Mouse (Mus musculus): ENCODE measurements at regions not wholly inside any gene's neighbourhood (a gene's known extent, or its start where the extent isn't known, plus 50 kb on each side); places are given as distances from the start of the nearest gene placed in this dataset.
A peak's percentile ranks its signal among the peaks of the same experiment; 100 is the strongest.

- no peak for DNase-seq (ENCODE audit: inconsistent ontology term)
These were observed 1057.2 kb downstream of the Gsdmc2 start for GRCm38 (mm10) chr15:62787753-62788152.

DNA sequence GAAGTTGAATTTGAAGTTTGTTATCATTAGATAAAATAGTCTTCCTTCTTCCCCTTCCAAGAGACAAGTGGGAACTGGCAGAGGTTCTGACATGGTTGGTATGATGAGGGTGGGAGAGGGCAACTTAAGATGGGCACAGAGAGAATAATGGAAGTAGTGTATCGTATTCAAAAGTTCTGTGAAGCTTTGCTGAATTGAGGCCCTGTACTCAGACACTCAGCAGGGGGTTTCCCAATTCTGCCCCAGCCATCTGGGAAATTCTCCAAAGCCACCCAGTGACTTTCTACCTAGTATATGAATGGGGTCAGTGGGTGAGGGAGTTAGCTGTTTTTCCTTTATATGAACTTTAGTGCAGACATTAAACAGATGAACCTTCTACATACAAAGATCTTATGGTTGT, 1058.7 kb downstream of the Gsdmc2 start:
- no peak for DNase-seq (ENCODE audit: inconsistent ontology term)

- no peak for DNase-seq (ENCODE audit: inconsistent ontology term)
These were observed 1060.4 kb downstream of the Gsdmc2 start for GRCm38 (mm10) chr15:62784456-62785139.

- no peak for DNase-seq (ENCODE audit: inconsistent ontology term)
These were observed 1066.1 kb downstream of the Gsdmc2 start for GRCm38 (mm10) chr15:62778899-62779298.

DNA sequence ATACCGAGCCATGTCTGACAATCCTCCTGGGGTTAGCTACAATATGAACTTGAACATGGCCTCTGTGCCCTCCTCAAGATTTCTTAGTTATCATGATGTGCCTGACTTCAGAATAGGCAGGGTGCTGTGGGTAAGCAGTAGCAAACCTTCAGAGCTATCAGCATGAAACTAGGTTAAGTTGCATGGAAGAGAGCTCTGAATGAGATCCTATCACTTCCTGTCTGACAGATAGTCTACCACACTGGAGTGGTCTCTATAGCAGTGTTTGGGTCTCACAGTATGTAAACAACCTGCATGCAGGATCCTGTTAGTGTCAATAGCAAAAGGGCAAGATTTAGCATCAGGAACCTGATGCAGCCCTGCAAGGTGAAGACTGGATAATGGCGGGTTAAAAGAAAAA, 1092.3 kb downstream of the Gsdmc2 start:
- DNase-seq (ENCODE audit: inconsistent ontology term): no peak

DNA sequence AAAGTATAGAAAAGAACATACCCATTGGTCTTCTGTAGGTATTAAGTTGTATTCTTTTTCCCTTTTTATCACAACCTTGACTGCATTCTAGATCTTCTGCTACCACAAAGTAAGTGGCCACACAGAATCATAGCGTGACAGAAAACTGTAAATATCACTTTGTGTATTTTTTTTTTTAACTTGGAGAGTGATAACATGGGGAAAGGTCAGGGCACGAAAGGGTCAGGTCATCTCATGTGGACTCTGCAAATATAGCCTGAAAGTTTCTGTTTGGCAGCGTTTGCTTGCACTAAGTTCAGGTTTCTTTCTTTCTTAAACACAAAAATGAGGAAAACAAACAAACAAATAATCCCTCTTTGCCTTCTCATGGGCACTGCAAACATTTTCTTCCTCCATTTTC, 1101.1 kb downstream of the Gsdmc2 start:
- no peak for DNase-seq (ENCODE audit: inconsistent ontology term)

DNA sequence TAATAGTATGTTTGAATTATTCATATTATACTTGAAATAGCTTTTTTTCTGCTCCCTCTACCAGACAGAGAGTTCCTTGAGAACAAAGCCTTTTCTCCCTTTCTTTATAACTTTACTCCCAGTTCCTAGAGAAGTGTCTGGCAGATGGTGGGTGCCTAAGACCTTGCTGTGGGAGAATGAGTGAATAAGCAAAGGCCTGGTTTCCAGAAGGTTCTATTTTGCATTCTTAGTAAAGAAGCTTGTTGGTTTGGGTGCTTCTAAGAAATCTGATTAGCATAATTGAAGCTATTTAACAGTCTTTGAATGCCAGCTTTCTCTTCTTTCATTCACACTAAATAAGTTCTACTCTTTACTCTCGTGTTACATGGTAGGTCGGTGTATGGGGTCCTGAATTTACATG, 1104.2 kb downstream of the Gsdmc2 start:
- no peak for DNase-seq (ENCODE audit: inconsistent ontology term)

DNA sequence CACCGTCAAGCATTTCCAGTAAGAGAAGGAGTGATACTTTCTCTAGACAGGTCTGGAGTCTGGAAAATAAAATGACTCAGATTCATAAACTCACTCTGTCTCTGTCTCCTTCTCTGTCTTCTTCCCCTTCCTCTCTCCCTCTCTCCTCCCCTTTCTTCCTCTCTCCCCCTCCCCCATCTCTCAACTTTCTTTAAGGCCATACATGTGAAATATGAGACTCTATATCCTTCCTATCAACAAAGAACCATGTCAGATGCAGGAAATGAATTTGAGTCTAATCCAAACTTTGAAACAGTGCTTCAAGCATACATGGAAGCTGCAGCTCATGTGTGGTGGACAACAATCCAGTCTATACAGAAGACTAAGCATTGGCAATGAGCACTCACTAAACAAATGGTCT, 1109.6 kb downstream of the Gsdmc2 start:
- no peak for DNase-seq (ENCODE audit: inconsistent ontology term)

DNA sequence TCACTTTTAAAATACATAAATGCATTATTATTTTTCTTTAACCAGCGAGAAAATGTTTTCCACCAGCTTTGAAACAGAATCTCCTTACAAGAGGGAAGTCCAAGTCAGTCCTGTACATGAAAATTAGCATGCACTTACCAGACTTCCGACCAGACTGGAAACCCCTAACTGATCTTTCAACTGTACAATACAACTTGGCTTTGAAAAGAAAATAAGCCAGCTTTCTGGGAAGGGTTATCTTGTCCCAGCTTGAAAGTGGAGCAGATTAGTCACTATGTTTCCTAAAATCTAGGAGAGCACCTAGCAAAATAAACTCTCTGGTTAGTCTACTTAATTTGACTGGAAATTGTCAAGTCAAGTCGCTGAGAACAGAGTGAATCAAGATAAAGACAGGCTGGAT, 1110.1 kb downstream of the Gsdmc2 start:
- DNase-seq (ENCODE audit: inconsistent ontology term): no peak

DNA sequence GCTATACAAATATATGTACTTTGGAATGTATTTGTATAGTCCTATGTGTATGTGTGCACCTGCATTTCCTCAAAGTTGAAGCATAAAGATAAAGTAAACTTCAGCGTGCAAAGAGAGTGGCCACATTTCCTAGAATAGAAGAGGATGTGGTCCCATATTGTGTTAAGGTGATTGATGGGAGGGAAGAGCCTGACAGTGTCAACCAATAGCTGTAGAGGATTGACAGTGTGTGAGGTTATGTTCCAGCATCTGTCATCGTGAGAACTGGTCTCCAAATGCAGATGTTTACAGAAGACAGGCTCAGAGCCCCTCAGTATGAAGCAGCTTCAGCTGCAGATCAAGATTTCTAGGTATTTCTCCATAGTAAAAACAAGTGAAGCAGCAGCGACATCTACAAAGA, 1114.5 kb downstream of the Gsdmc2 start:
- DNase-seq (ENCODE audit: inconsistent ontology term): no peak

- DNase-seq (ENCODE audit: inconsistent ontology term): no peak
These were observed 1130.7 kb downstream of the Gsdmc2 start for GRCm38 (mm10) chr15:62714265-62714664.

DNA sequence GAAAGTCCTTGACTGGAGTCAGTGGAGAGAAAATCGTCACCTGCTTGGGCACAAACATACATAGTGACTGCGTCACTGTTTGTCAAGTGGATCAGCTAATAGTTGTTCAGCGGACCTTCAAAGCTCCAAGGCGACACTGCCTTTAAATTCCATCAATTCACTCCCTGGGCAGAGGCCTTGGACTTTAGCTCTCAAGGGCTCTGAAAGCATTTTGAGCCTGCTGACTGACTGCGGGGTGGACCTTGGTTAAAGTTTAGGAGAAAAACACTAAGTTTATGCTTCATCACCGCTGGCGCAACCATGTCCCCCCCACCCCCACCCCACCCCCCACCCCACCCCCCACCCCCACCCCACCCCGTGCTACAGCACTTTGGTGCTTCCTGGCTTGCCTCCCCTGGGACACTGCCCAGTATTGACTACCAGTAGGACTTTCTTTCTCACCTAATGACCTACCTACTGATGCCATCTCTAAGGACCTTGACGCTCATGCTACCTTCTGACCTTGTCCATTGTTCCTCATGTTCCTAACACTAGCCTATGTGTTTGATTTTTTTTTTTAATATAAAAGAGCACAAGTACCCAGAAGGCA, 1132.3 kb downstream of the Gsdmc2 start:
- DNase-seq (ENCODE audit: inconsistent ontology term): no peak

GRCm38 (mm10) chr15:62712060-62712542, 1132.9 kb downstream of the Gsdmc2 start:
- DNase-seq (ENCODE audit: inconsistent ontology term): no peak

GRCm38 (mm10) chr15:62709546-62709945, 1135.4 kb downstream of the Gsdmc2 start:
- peak; percentile 13 for DNase-seq (ENCODE audit: inconsistent ontology term)

GRCm38 (mm10) chr15:62698559-62698958, 1146.4 kb downstream of the Gsdmc2 start:
- peak; percentile 38 for DNase-seq (ENCODE audit: inconsistent ontology term)

- DNase-seq (ENCODE audit: inconsistent ontology term): no peak
These were observed 1150.2 kb downstream of the Gsdmc2 start for GRCm38 (mm10) chr15:62694734-62695133.

DNA sequence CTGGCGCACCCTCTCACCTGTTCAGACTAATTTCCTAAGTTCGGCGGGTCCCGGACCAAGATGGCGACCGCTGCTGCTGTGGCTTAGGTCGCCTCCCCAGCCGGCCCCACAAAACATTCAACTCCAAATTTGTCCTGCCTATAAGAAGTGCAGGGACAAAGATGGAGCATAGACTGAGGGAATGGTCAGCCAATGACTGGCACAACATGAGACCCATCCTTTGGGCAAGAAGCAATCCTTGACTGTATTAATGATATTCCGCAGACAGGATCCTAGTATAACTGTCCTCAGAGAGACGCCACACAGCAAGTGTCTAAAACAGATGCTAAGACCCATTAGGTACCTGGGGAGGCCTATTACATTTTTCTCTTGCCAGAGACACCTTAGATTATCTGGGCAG, 1151.3 kb downstream of the Gsdmc2 start:
- no peak for DNase-seq (ENCODE audit: inconsistent ontology term)

DNA sequence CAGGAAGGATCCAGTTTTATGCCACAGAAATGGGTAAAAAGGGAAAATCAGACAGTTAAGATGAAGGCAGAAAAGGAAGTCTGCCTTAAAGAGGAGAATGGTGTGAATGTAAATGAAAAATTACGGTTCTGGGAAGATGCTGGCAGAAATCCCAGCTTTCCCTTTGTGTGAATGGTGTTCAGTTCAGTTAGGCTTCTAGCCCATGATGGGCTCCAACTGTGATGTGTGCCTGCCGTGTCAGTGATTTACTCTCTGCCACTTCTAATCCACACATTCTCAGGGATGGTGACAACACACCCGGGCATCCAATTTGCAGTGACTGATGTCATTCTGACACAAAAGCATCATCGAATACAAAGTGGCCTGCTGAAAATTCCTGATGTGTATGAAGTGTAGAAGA, 1171.6 kb downstream of the Gsdmc2 start:
- DNase-seq (ENCODE audit: inconsistent ontology term): peak; percentile 68

DNA sequence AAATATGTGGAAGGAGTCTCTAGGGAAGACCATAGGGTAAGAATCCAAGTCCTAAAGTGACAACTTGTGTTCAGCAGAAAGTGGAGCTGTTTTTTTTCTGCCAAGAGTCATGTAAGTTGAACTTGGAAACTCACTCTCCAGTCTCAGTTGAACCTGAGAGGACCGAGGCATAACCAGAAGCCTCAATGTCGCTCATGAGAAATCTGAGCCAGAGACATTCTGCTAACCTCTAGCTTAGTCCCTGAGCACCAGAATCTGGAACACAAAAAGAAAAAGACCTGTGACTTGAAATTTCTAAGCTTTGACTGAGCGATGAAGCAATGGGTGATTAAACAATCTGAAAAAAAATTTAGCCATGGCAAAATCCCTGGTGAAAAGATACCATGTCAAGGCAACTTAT, 1175.0 kb downstream of the Gsdmc2 start:
- DNase-seq (ENCODE audit: inconsistent ontology term): no peak

GRCm38 (mm10) chr15:62659096-62659495, 1185.9 kb downstream of the Gsdmc2 start:
- DNase-seq (ENCODE audit: inconsistent ontology term): peak; percentile 64

GRCm38 (mm10) chr15:62658695-62659094, 1186.3 kb downstream of the Gsdmc2 start:
- DNase-seq (ENCODE audit: inconsistent ontology term): peak; percentile 57

DNA sequence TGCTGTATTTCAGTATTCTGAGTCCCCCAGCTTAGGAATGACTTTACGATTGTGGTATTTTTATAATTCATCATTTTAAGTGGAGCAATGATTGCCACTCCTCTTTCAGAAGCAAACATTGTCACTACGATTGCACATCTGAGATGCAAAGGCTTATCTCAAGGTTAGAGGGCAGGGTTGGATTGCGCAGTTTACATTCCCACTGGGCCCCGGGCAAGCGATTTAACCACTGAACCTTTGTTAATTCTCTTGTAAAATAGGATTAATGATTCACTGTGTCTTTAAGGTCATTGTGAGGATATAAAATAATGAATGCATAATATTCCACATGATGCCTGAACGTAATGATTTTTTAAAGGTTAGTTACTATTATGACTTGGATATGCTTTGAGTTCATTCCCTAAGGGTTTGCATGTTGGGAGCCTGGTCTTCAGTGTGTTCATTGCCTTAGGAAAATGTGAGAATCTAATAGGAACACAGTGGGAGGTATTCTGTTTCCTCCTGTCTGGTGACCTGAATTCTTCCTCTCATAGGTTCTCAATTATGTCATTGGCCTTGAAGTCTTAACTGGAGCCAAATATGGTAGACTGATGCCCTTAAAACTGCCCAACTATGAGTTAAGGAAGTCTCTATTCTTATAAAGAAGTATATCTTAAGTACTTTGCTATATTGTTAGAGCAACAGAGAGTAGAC, 1198.4 kb downstream of the Gsdmc2 start:
- peak; percentile 27 for DNase-seq (ENCODE audit: inconsistent ontology term)

DNA sequence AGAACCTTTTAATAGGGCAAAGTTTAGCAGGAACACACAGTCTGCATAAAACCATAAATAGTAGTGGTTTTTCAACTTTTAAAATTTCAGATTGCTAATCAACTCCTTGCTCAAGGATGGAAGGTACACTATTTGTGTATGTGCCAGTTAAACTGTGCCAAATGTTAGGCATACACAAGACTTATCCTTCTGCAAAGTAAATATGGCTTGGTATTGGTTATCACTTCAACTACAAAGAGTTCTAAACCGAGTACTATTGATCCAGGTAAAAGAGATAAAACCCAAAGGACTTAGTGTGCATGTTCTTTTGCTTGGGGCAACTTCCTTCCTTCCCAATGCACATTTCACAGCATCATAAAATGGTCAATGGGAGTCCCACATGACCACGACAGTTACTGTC, 1200.2 kb downstream of the Gsdmc2 start:
- no peak for DNase-seq (ENCODE audit: inconsistent ontology term)

Data from Muller cell, postnatal 12 days (primary cell).